ENCODE assay signal across 24 mouse cellular contexts in genomic region chr2:49643756-49644155, GRCm38 (mm10). TPM values are rescaled to one million over a fixed set of nuclear protein-coding genes. Genes with fewer than 3 reads are reported as not detected.
"Had no signal": no experiment of that assay in that cellular context is flagged by ENCODE, and none has a peak within 500 bp of the region (broad histone marks: within the 10 kb centered on the region; RNA-seq: fewer than 3 reads in every experiment).

No protein-coding gene starts in this region.

- ATAC-seq: intestine, embryonic 15.5 days; liver, postnatal 0 days; lung, postnatal 0 days had no signal

- H3K27me3 ChIP-seq: intestine, embryonic 15.5 days; kidney, embryonic 15.5 days; limb, embryonic 12.5 days; limb, embryonic 15.5 days had no signal

- H3K9ac ChIP-seq: intestine, embryonic 15.5 days; kidney, embryonic 15.5 days; limb, embryonic 12.5 days; limb, embryonic 15.5 days; liver, embryonic 14.5 days; liver, postnatal 0 days; lung, embryonic 14.5 days had no signal

- H3K4me1 ChIP-seq: intestine, embryonic 15.5 days; kidney, embryonic 15.5 days; limb, embryonic 12.5 days; limb, embryonic 15.5 days had no signal

- H3K27ac ChIP-seq: intestine, embryonic 15.5 days; kidney, embryonic 15.5 days; limb, embryonic 12.5 days; limb, embryonic 15.5 days; liver, embryonic 14.5 days; macrophage; stomach, postnatal 0 days had no signal

- H3K36me3 ChIP-seq: intestine, embryonic 15.5 days; kidney, embryonic 15.5 days; limb, embryonic 15.5 days had no signal

- H3K9me3 ChIP-seq: intestine, embryonic 15.5 days; limb, embryonic 15.5 days had no signal

- H3K4me3 ChIP-seq: intestine, embryonic 15.5 days; kidney, embryonic 15.5 days; limb, embryonic 12.5 days; limb, embryonic 15.5 days; myocyte had no signal

- H3K4me2 ChIP-seq: intestine, embryonic 15.5 days; kidney, embryonic 15.5 days; limb, embryonic 12.5 days; limb, embryonic 15.5 days; liver, embryonic 11.5 days; lung, embryonic 14.5 days had no signal

- DNase-seq: kidney, adult 11 months; kidney, adult 8-10 months; kidney, postnatal 10 days; kidney, postnatal 36 days; left cerebral cortex, postnatal 4 days; liver, postnatal 0 days; lung, embryonic 14.5 days; right cerebral cortex, adult 18-20 months; right cerebral cortex, postnatal 14 days; right cerebral cortex, postnatal 4 days; thymus, adult 2 months; thymus, postnatal 14 days; thymus, postnatal 4 days had no signal

RNA-seq across cellular contexts. Expression of gene Kif5c, which starts 24.7 kb away (rescaled TPM):
- total RNA-seq: monocyte, adult 5-6 weeks had no signal
